Mouse (Mus musculus) small intestine, adult 2 months (tissue): Measurements from ENCODE around the gene Lrrc43.

Experiments
- CTCF ChIP-seq: fragments of 200-500 bp; IDR thresholded peaks from 2 replicates; pipeline ENCODE4 v1.5.1; 2012; ENCODE audit warnings: low read depth, mild to moderate bottlenecking, control low read depth, inconsistent platforms, low read length, moderate library complexity, mixed read lengths; ENCODE audit not compliant: insufficient replicate concordance, insufficient read length; ENCODE audit errors: extremely low read depth
- POLR2A ChIP-seq: fragments of 200-500 bp; IDR thresholded peaks from 2 replicates; pipeline ENCODE4 v1.6.1; 2012; ENCODE audit warnings: low read depth, mild to moderate bottlenecking, control low read depth, inconsistent platforms, low read length, moderate library complexity

DNA sequence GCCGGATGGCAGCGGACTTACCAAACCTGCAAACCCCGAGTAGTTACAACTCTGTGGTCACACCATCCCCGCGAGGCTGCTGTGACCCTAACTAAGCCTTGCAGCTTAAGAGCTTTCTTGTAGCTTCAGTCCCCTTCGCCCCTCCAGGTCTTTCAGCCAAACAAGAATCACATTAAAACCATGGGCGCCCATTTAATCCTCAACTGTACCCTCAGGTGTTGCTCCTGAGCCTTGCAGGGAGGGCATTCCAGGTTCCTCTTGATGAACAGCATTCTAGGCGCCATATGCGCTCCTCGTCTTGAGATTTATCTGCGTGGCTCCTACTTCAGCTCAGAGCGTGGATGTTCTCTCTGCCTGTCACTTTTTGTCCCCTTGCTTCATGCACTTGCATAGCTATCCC is 19.8 kb downstream of the Lrrc43 start:
- TF ChIP-seq CTCF = no peak
- TF ChIP-seq POLR2A = no peak
